Comparison of ENCODE assay signal across 24 mouse cellular contexts in the genomic region with DNA sequence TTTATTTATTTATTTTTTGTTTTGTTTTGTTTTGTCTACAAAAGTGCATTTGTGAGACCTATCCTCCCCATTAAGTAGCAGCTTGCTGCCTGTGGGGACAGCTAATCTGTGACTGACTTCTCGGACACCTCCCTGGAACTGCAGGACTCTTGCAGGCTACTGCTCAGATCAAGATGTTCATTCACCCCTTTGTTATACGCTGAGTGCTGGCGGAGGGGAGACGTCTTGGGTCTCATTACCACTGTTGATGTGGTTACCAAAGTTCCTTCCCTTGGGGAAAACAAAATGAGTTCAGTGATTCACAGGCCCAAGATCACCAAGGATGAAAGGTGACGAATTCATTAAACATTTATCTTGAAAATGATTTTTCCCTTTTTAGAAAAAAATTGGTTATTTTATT.
DNase-seq lines count a peak whose midpoint lies in the region; ATAC-seq lines count a peak whose summit lies in the region.
"Had no signal": no experiment of that assay in that cellular context is flagged by ENCODE, and none has a peak within 500 bp of the region (broad histone marks: within the 10 kb centered on the region; RNA-seq: fewer than 3 reads in every experiment).

No protein-coding gene starts in this region.

- no peaks in the 10 kb centered on the region for H3K9me3 ChIP-seq in forebrain, embryonic 11.5 days (ENCODE audit: control insufficient read depth, low read length)
- H3K9me3 ChIP-seq in forebrain, embryonic 14.5 days (replicated peaks; ENCODE audit: control insufficient read depth, low read length) = no peaks in the 10 kb centered on the region
- no peaks in the 10 kb centered on the region for H3K9me3 ChIP-seq in midbrain, embryonic 11.5 days (ENCODE audit: control insufficient read depth, low read length)
- no peaks in the 10 kb centered on the region for H3K9me3 ChIP-seq in midbrain, embryonic 16.5 days (replicated peaks; ENCODE audit: control insufficient read depth, low read length, poor library complexity, severe bottlenecking)
- H3K9me3 ChIP-seq in midbrain, embryonic 14.5 days (ENCODE audit: control insufficient read depth, low read length) = no peaks in the 10 kb centered on the region
- no peaks in the 10 kb centered on the region for H3K9me3 ChIP-seq in midbrain, embryonic 10.5 days (replicated peaks)
- H3K9me3 ChIP-seq: embryonic facial prominence, embryonic 10.5 days; embryonic facial prominence, embryonic 12.5 days; forebrain, embryonic 12.5 days; forebrain, embryonic 15.5 days had no signal

- ATAC-seq in forebrain, embryonic 11.5 days (replicated peaks; ENCODE audit: low FRiP score) = no peak
- no peak for ATAC-seq in forebrain, embryonic 14.5 days
- ATAC-seq in midbrain, embryonic 11.5 days (ENCODE audit: low FRiP score) = 0 out of 2 replicates have a peak, but pooled peaks have one; percentile 30
- no peak for ATAC-seq in midbrain, embryonic 16.5 days
- ATAC-seq in midbrain, embryonic 14.5 days (ENCODE audit: low FRiP score, low TSS enrichment) = 0 out of 2 replicates have a peak, but pooled peaks have one; percentile 15
- ATAC-seq: CD4-positive, CD25-positive, alpha-beta regulatory T cell, adult 4 months; forebrain, embryonic 15.5 days; forebrain, postnatal 0 days; Patski had no signal

- H3K27me3 ChIP-seq in forebrain, embryonic 11.5 days (ENCODE audit: control insufficient read depth, insufficient read depth, low read length) = no peaks in the 10 kb centered on the region
- no peaks in the 10 kb centered on the region for H3K27me3 ChIP-seq in forebrain, embryonic 14.5 days (replicated peaks; ENCODE audit: control insufficient read depth, insufficient read depth, low read length)
- no peaks in the 10 kb centered on the region for H3K27me3 ChIP-seq in midbrain, embryonic 11.5 days (ENCODE audit: control insufficient read depth, insufficient read depth, low read length)
- H3K27me3 ChIP-seq in midbrain, embryonic 16.5 days (ENCODE audit: control insufficient read depth, insufficient read depth, low read depth, low read length) = no peaks in the 10 kb centered on the region
- H3K27me3 ChIP-seq in midbrain, embryonic 14.5 days (ENCODE audit: control insufficient read depth, insufficient read depth, low read length) = no peaks in the 10 kb centered on the region
- no peaks in the 10 kb centered on the region for H3K27me3 ChIP-seq in midbrain, embryonic 10.5 days (ENCODE audit: low read depth, poor library complexity, severe bottlenecking)
- H3K27me3 ChIP-seq: CH12.LX; embryonic facial prominence, embryonic 12.5 days; forebrain, embryonic 12.5 days; forebrain, embryonic 15.5 days; Patski had no signal

- H3K36me3 ChIP-seq in forebrain, embryonic 11.5 days (ENCODE audit: control insufficient read depth, insufficient read depth, low read length) = no peaks in the 10 kb centered on the region
- H3K36me3 ChIP-seq in forebrain, embryonic 14.5 days (ENCODE audit: control insufficient read depth, insufficient read depth, low read length) = no peaks in the 10 kb centered on the region
- no peaks in the 10 kb centered on the region for H3K36me3 ChIP-seq in midbrain, embryonic 11.5 days (ENCODE audit: control insufficient read depth, insufficient read depth, low read length)
- H3K36me3 ChIP-seq in midbrain, embryonic 16.5 days (ENCODE audit: control insufficient read depth, insufficient read depth, low read length) = no peaks in the 10 kb centered on the region
- H3K36me3 ChIP-seq in midbrain, embryonic 14.5 days (ENCODE audit: control insufficient read depth, insufficient read depth, low read length) = no peaks in the 10 kb centered on the region
- H3K36me3 ChIP-seq in midbrain, embryonic 10.5 days = no peaks in the 10 kb centered on the region
- H3K36me3 ChIP-seq: embryonic facial prominence, embryonic 10.5 days; embryonic facial prominence, embryonic 12.5 days; forebrain, embryonic 12.5 days; forebrain, embryonic 15.5 days; G1E had no signal

- peak; percentile 51 for DNase-seq in forebrain, embryonic 11.5 days (ENCODE audit: low spot score)
- no peak for DNase-seq in forebrain, embryonic 14.5 days (ENCODE audit: low spot score)
- no peak for DNase-seq in midbrain, embryonic 11.5 days (ENCODE audit: low spot score, missing footprints)
- DNase-seq in midbrain, embryonic 14.5 days = no peak
- no peak for DNase-seq in midbrain, embryonic 10.5 days (ENCODE audit: low spot score)
- DNase-seq: adrenal gland, adult 8-10 months; adrenal gland, postnatal 14 days; adrenal gland, postnatal 36 days; B cell, adult 2 months; cerebellum, adult 11-12 months; cerebellum, adult 2 months; cerebellum, adult 9-10 months; cerebellum, postnatal 10 days; cerebellum, postnatal 25 days; forebrain, postnatal 0 days had no signal

- H3K9ac ChIP-seq in forebrain, embryonic 11.5 days (ENCODE audit: low read length) = no peak overlapping the region
- H3K9ac ChIP-seq in forebrain, embryonic 14.5 days (ENCODE audit: low read length) = no peak overlapping the region
- no peak overlapping the region for H3K9ac ChIP-seq in midbrain, embryonic 11.5 days (ENCODE audit: low read length)
- H3K9ac ChIP-seq in midbrain, embryonic 16.5 days (ENCODE audit: low read depth, low read length) = no peak overlapping the region
- no peak overlapping the region for H3K9ac ChIP-seq in midbrain, embryonic 14.5 days (replicated peaks; ENCODE audit: low read length)
- H3K9ac ChIP-seq: embryonic facial prominence, embryonic 12.5 days; forebrain, embryonic 12.5 days; forebrain, embryonic 15.5 days; forebrain, postnatal 0 days had no signal

- WGBS in forebrain, embryonic 11.5 days = 57% methylated on average over 5 of the region's 5 CpGs
- WGBS in forebrain, embryonic 14.5 days = 47% methylated on average over 5 of the region's 5 CpGs
- 45% methylated on average over 5 of the region's 5 CpGs for WGBS in midbrain, embryonic 11.5 days
- 42% methylated on average over 5 of the region's 5 CpGs for WGBS in midbrain, embryonic 16.5 days
- WGBS in midbrain, embryonic 14.5 days = 38% methylated on average over 5 of the region's 5 CpGs
- 52% methylated on average over 5 of the region's 5 CpGs for WGBS in midbrain, embryonic 10.5 days

- H3K4me1 ChIP-seq in forebrain, embryonic 11.5 days (replicated peaks; ENCODE audit: control insufficient read depth, insufficient read depth, low read length) = no peaks in the 10 kb centered on the region
- H3K4me1 ChIP-seq in forebrain, embryonic 14.5 days (ENCODE audit: control insufficient read depth, insufficient read depth, low read length) = no peaks in the 10 kb centered on the region
- H3K4me1 ChIP-seq in midbrain, embryonic 11.5 days (ENCODE audit: control insufficient read depth, insufficient read depth, low read length) = no peaks in the 10 kb centered on the region
- no peaks in the 10 kb centered on the region; the same call in 1 of the 2 replicates for H3K4me1 ChIP-seq in midbrain, embryonic 16.5 days (ENCODE audit: control insufficient read depth, insufficient read depth, low read length)
- H3K4me1 ChIP-seq in midbrain, embryonic 14.5 days (ENCODE audit: control insufficient read depth, insufficient read depth, low read length) = peaks cover 9% of the 10 kb centered on the region; the same call in 1 of the 2 replicates
- H3K4me1 ChIP-seq in midbrain, embryonic 10.5 days = no peaks in the 10 kb centered on the region
- H3K4me1 ChIP-seq: embryonic facial prominence, embryonic 10.5 days; embryonic facial prominence, embryonic 12.5 days; forebrain, embryonic 12.5 days; forebrain, embryonic 15.5 days had no signal

- H3K4me2 ChIP-seq in forebrain, embryonic 11.5 days (ENCODE audit: low read depth, low read length, severe bottlenecking) = no peak overlapping the region
- no peak overlapping the region for H3K4me2 ChIP-seq in forebrain, embryonic 14.5 days (ENCODE audit: low read length)
- H3K4me2 ChIP-seq in midbrain, embryonic 11.5 days = no peak overlapping the region
- no peak overlapping the region for H3K4me2 ChIP-seq in midbrain, embryonic 16.5 days (ENCODE audit: low read length)
- no peak overlapping the region for H3K4me2 ChIP-seq in midbrain, embryonic 14.5 days (ENCODE audit: low read length)
- H3K4me2 ChIP-seq: embryonic facial prominence, embryonic 12.5 days; forebrain, embryonic 12.5 days; forebrain, embryonic 15.5 days had no signal

- no peak overlapping the region for H3K27ac ChIP-seq in forebrain, embryonic 11.5 days (ENCODE audit: low read depth, low read length)
- H3K27ac ChIP-seq in forebrain, embryonic 14.5 days (ENCODE audit: low read depth, low read length) = no peak overlapping the region
- no peak overlapping the region for H3K27ac ChIP-seq in midbrain, embryonic 11.5 days (ENCODE audit: low read depth, low read length)
- no peak overlapping the region for H3K27ac ChIP-seq in midbrain, embryonic 16.5 days (ENCODE audit: low read length)
- no peak overlapping the region; the same call in 1 of the 2 replicates for H3K27ac ChIP-seq in midbrain, embryonic 14.5 days (replicated peaks; ENCODE audit: low read depth, low read length)
- no peak overlapping the region for H3K27ac ChIP-seq in midbrain, embryonic 10.5 days (replicated peaks)
- H3K27ac ChIP-seq: embryonic facial prominence, embryonic 10.5 days; embryonic facial prominence, embryonic 12.5 days; forebrain, embryonic 12.5 days; forebrain, embryonic 15.5 days had no signal

- H3K4me3 ChIP-seq in forebrain, embryonic 11.5 days (ENCODE audit: low read depth, low read length) = no peak overlapping the region
- no peak overlapping the region for H3K4me3 ChIP-seq in forebrain, embryonic 14.5 days (ENCODE audit: low read depth, low read length)
- H3K4me3 ChIP-seq in midbrain, embryonic 11.5 days (ENCODE audit: low read depth, low read length) = no peak overlapping the region
- H3K4me3 ChIP-seq in midbrain, embryonic 16.5 days (ENCODE audit: low read depth, low read length) = no peak overlapping the region
- H3K4me3 ChIP-seq in midbrain, embryonic 14.5 days (replicated peaks; ENCODE audit: low read depth, low read length) = no peak overlapping the region
- no peak overlapping the region for H3K4me3 ChIP-seq in midbrain, embryonic 10.5 days
- H3K4me3 ChIP-seq: embryonic facial prominence, embryonic 10.5 days; embryonic facial prominence, embryonic 12.5 days; forebrain, embryonic 12.5 days; forebrain, embryonic 15.5 days had no signal

Comparison
In these comparisons a context has a peak if more than half of its experiments do, and no peak if none do; other contexts are left out.
1. ATAC-seq: peak in midbrain, embryonic 11.5 days (single experiment) and midbrain, embryonic 14.5 days (single experiment); none in forebrain, embryonic 11.5 days (single experiment), forebrain, embryonic 14.5 days (single experiment) and midbrain, embryonic 16.5 days (single experiment).